Mouse (Mus musculus) heart, embryonic 14.5 days (tissue): ENCODE measurements around the gene H2-M10.3. TPM values are rescaled to one million over a fixed set of nuclear protein-coding genes. Genes with fewer than 3 reads are reported as not detected.
"Not testable (repeated sequence)": the region's sequence is repeated elsewhere in the genome, so short reads cannot be mapped to it uniquely, and the experiment has no call there.

Experiments
- ATAC-seq: fragments of 200-750 bp; cut with Nextera tagmentation; 2 replicates; pipeline ENCODE4 v1.8.0; 2017; ENCODE audit warnings: low read depth, moderate TSS enrichment; ENCODE audit not compliant: insufficient number of reproducible peaks, insufficient read depth, low FRiP score
- H3K27ac ChIP-seq, 2 experiments: fragments of 200-500 bp in 1 of 2; fragments of 300-500 bp in 1 of 2; sonication (generic) in 1 of 2; replicated peaks in 1 of 2; 2 replicates each; pipeline ENCODE4 v1.5.1; 2012 to 2014; ENCODE audit warnings: low read depth in 2 of 2, low read length in 2 of 2, control low read depth in 1 of 2, mild to moderate bottlenecking in 1 of 2, mixed read lengths in 1 of 2; ENCODE audit not compliant: control insufficient read depth in 1 of 2, insufficient read depth in 1 of 2
- H3K27me3 ChIP-seq: fragments of 300-500 bp; sonication (generic); 2 replicates; pipeline ENCODE4 v1.6.1; 2014; ENCODE audit warnings: mild to moderate bottlenecking, low read length, control low read depth; ENCODE audit not compliant: control insufficient read depth, insufficient read depth
- H3K36me3 ChIP-seq: fragments of 300-500 bp; sonication (generic); 2 replicates; pipeline ENCODE4 v1.6.1; 2014; ENCODE audit warnings: mild to moderate bottlenecking, control low read depth, low read length, mixed read lengths; ENCODE audit not compliant: control insufficient read depth, insufficient read depth
- H3K4me1 ChIP-seq, 2 experiments: fragments of 200-500 bp in 1 of 2; fragments of 300-500 bp in 1 of 2; sonication (generic) in 1 of 2; 2 replicates each; pipeline ENCODE4 v1.6.1; 2012 to 2014; ENCODE audit warnings: low read length in 2 of 2, control low read depth in 1 of 2, mixed read lengths in 1 of 2; ENCODE audit not compliant: control insufficient read depth in 2 of 2, insufficient read depth in 2 of 2
- H3K4me2 ChIP-seq: fragments of 300-500 bp; sonication (generic); 2 replicates; pipeline ENCODE4 v1.6.1; 2014; ENCODE audit warnings: mild to moderate bottlenecking, low read length
- H3K4me3 ChIP-seq, 2 experiments: fragments of 200-500 bp in 1 of 2; fragments of 300-500 bp in 1 of 2; sonication (generic) in 1 of 2; 2 replicates each; pipeline ENCODE4 v1.5.1; 2012 to 2014; ENCODE audit warnings: low read length in 2 of 2, mild to moderate bottlenecking in 2 of 2, control low read depth in 1 of 2, low read depth in 1 of 2, moderate library complexity in 1 of 2; ENCODE audit not compliant: control insufficient read depth in 1 of 2, insufficient read depth in 1 of 2
- H3K9ac ChIP-seq: fragments of 300-500 bp; sonication (generic); 2 replicates; pipeline ENCODE4 v1.6.1; 2014; ENCODE audit warnings: mild to moderate bottlenecking, low read length
- H3K9me3 ChIP-seq: fragments of 300-500 bp; sonication (generic); 2 replicates; pipeline ENCODE4 v1.6.1; 2016; ENCODE audit warnings: low read length, control low read depth; ENCODE audit not compliant: control insufficient read depth
- WGBS: fragments of 180-500 bp; shearing (Covaris S2); extraction: QIAGEN DNeasy Blood & Tissue Kit; methylation state at CpG from one replicate; pipeline ENCODE4 v1.1.7; 2014; 5-methylcytosine and 5-hydroxymethylcytosine counted together
- polyA plus RNA-seq: library from polyadenylated mRNA; unstranded; fragments of >200 nt; fragmentation: Nextera tagmentation; extraction: Ambion mirVana; gene quantifications from 2 replicates; pipeline ENCODE4 v1.2.1, GENCODE M21; 2014

The H2-M10.3 gene
- not detected in 2 replicates for polyA plus RNA-seq

- H3K9me3 ChIP-seq, H3K4me1 ChIP-seq, H3K27me3 ChIP-seq, H3K36me3 ChIP-seq, H3K9ac ChIP-seq, H3K4me2 ChIP-seq, H3K27ac ChIP-seq, H3K4me3 ChIP-seq, ATAC-seq: not testable (repeated sequence)
- 87% methylated on average over 2 of the region's 2 CpGs for WGBS
These were observed at the start of gene H2-M10.3 for GRCm38 (mm10) chr17:36368317-36368716. Gene H2-M10.3 (minus strand): TSS chr17:36368417.

DNA sequence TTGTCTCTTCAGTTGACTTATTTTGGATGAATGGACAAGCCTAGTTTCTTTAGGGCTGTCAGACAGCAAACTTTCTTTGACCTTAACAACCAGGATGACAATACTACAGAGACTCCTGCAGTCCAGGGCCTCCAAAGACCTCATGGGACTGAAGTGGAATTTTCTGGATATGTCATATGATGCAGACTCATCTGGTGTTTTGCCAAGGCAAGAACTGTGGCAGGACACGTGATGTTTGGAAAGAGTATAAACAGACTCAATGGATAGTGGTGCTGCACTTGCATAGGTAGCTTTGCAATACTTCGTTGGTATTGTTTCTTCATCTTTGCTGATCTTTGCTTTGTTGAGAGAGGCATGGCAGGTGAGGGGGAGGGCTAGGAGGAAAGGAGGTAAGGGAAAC is 49.2 kb upstream of the H2-M10.3 start:
- H3K4me3 ChIP-seq = no peak overlapping the region
- H3K36me3 ChIP-seq = no peaks in the 10 kb centered on the region
- H3K9me3 ChIP-seq = no peaks in the 10 kb centered on the region; the same call in 1 of the 2 replicates
- ATAC-seq = no peak
- H3K4me1 ChIP-seq = no peaks in the 10 kb centered on the region
- H3K27me3 ChIP-seq = no peaks in the 10 kb centered on the region
- no peak overlapping the region for H3K27ac ChIP-seq
- H3K9ac ChIP-seq = no peak overlapping the region
- WGBS = 41% methylated on average over 2 of the region's 2 CpGs
- no peak overlapping the region for H3K4me2 ChIP-seq

DNA sequence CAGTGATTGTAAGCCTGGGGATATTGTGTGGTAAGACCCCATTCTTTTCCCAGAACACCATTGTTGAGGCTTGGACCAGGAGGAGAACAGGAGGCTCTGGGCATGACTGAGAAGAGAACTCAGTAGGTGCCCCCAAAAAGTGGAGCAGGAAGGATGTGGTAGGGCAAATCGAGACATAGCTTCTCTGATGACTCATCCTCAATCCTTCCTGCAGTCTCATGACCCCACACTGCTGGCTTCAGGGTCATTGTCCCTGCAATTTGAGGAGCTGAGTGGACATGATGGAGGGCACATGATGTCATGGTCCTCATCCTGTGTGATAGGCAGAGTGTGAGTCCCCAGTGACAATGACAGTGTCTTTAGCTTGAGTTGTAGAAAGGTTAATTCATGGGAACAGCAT is 47.2 kb upstream of the H2-M10.3 start:
- H3K9ac ChIP-seq = no peak overlapping the region
- H3K27ac ChIP-seq = no peak overlapping the region
- no peaks in the 10 kb centered on the region for H3K9me3 ChIP-seq
- no peaks in the 10 kb centered on the region for H3K36me3 ChIP-seq
- WGBS = 50% methylated on average over 1 of the region's 1 CpGs
- H3K4me1 ChIP-seq = no peaks in the 10 kb centered on the region
- H3K27me3 ChIP-seq = no peaks in the 10 kb centered on the region
- no peak overlapping the region for H3K4me3 ChIP-seq
- no peak overlapping the region for H3K4me2 ChIP-seq
- ATAC-seq = no peak

- Histone ChIP-seq H3K4me3 (no peak overlapping the region), H3K27me3 (no peaks in the 10 kb centered on the region), H3K4me1 (no peaks in the 10 kb centered on the region), H3K9ac (no peak overlapping the region), H3K9me3 (no peaks in the 10 kb centered on the region), H3K4me2 (no peak overlapping the region), H3K36me3 (no peaks in the 10 kb centered on the region), H3K27ac (no peak overlapping the region)
- no peak for ATAC-seq
- WGBS = 63% methylated on average over 1 of the region's 1 CpGs
These were observed 46.1 kb upstream of the H2-M10.3 start for GRCm38 (mm10) chr17:36414361-36414760.

GRCm38 (mm10) chr17:36389907-36390306 is 21.7 kb upstream of the H2-M10.3 start:
- WGBS = 70% methylated on average over 2 of the region's 2 CpGs
- ATAC-seq = no peak

DNA sequence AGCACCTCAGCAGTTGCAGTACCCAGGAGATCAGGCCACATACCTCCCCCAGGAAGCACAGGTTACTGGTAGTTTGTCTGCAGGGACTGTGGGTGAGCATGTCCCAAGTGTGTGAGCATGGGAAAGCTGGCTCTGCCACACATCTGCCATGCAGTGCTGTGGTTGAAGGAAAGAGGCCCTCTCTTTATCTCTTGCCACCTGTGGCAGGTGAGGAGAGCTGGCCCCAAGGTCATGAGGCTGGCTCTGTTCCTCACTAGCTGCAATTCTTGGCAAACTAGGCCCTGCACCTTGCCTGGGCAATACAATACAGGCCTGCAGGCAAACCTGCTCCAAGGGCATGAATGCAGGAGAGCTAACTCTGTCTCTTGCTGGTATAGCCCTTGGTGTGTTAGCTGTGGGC is 5.8 kb downstream of the H2-M10.3 start:
- H3K4me2 ChIP-seq, ATAC-seq, H3K27ac ChIP-seq, H3K27me3 ChIP-seq, H3K9me3 ChIP-seq, H3K36me3 ChIP-seq, H3K4me1 ChIP-seq, H3K9ac ChIP-seq, H3K4me3 ChIP-seq: not testable (repeated sequence)

More at GRCm38 (mm10) chr17:36389907-36390306, 21.7 kb upstream of the H2-M10.3 start:
- Histone ChIP-seq H3K4me3 (no peak overlapping the region), H3K4me1 (no peaks in the 10 kb centered on the region), H3K27me3 (no peaks in the 10 kb centered on the region), H3K27ac (no peak overlapping the region), H3K9me3 (no peaks in the 10 kb centered on the region), H3K9ac (no peak overlapping the region), H3K36me3 (no peaks in the 10 kb centered on the region), H3K4me2 (no peak overlapping the region)

GRCm38 (mm10) chr17:36357512-36357911 is 10.7 kb downstream of the H2-M10.3 start:
- not testable (repeated sequence) for H3K4me3 ChIP-seq, H3K4me1 ChIP-seq, ATAC-seq

GRCm38 (mm10) chr17:36355763-36356162 is 12.5 kb downstream of the H2-M10.3 start:
- no peak overlapping the region for H3K4me3 ChIP-seq

More at GRCm38 (mm10) chr17:36357512-36357911, 10.7 kb downstream of the H2-M10.3 start:
- H3K9me3 ChIP-seq, H3K27ac ChIP-seq, H3K27me3 ChIP-seq, H3K4me2 ChIP-seq, H3K9ac ChIP-seq, H3K36me3 ChIP-seq: not testable (repeated sequence)

More at GRCm38 (mm10) chr17:36355763-36356162, 12.5 kb downstream of the H2-M10.3 start:
- no peak for ATAC-seq
- no peak overlapping the region for H3K9ac ChIP-seq
- no peaks in the 10 kb centered on the region for H3K36me3 ChIP-seq
- 45% methylated on average over 3 of the region's 3 CpGs for WGBS
- no peak overlapping the region for H3K4me2 ChIP-seq
- no peak overlapping the region for H3K27ac ChIP-seq
- no peaks in the 10 kb centered on the region for H3K9me3 ChIP-seq
- H3K27me3 ChIP-seq = peaks cover 3% of the 10 kb centered on the region; the same call in 1 of the 2 replicates
- H3K4me1 ChIP-seq = no peaks in the 10 kb centered on the region
